Mouse (Mus musculus) regulatory T cell (primary cell): ENCODE measurements at regions not wholly inside any gene's neighbourhood (a gene's known extent, or its start where the extent isn't known, plus 50 kb on each side); places are given as distances from the start of the nearest gene placed in this dataset.

Experiments
- in situ Hi-C: fragments of 300-600 bp; cut with MboI, MseI; formaldehyde crosslinking; loops from one replicate; pipeline ENCODE4 v1.15.1; 2025; ENCODE audit warnings: high pct_unique_total_duplicates

- in situ Hi-C loops, result no loop called here
Observed at GRCm38 (mm10) chr3:39571444-39572237, 684.9 kb downstream of the Fat4 start.

GRCm38 (mm10) chr3:39575200-39575599 lies 688.5 kb downstream of the Fat4 start:
- in situ Hi-C loops, result no loop called here

GRCm38 (mm10) chr3:39591312-39591711 lies 704.6 kb downstream of the Fat4 start:
- in situ Hi-C loops, result no loop called here

GRCm38 (mm10) chr3:39592349-39593117 lies 705.8 kb downstream of the Fat4 start:
- in situ Hi-C loops, result no loop called here

- in situ Hi-C loops, result no loop called here
Observed at GRCm38 (mm10) chr3:39609937-39610336, 723.2 kb downstream of the Fat4 start.

- in situ Hi-C loops, result no loop called here
Observed at GRCm38 (mm10) chr3:39612408-39612807, 725.7 kb downstream of the Fat4 start.

- in situ Hi-C loops, result no loop called here
Observed at GRCm38 (mm10) chr3:39637924-39638323, 751.2 kb downstream of the Fat4 start.

GRCm38 (mm10) chr3:39643194-39643593 lies 756.5 kb downstream of the Fat4 start:
- in situ Hi-C loops, result no loop called here

GRCm38 (mm10) chr3:39666817-39667216 lies 780.1 kb downstream of the Fat4 start:
- in situ Hi-C loops, result no loop called here

- in situ Hi-C loops, result no loop called here
Observed at GRCm38 (mm10) chr3:39669145-39669544, 782.4 kb downstream of the Fat4 start.

GRCm38 (mm10) chr3:39673997-39674396 lies 787.3 kb downstream of the Fat4 start:
- in situ Hi-C loops, result no loop called here

GRCm38 (mm10) chr3:39674927-39675326 lies 788.2 kb downstream of the Fat4 start:
- in situ Hi-C loops, result no loop called here

- in situ Hi-C loops, result no loop called here
Observed at GRCm38 (mm10) chr3:39705610-39706009, 818.9 kb downstream of the Fat4 start.

GRCm38 (mm10) chr3:39712795-39713709 lies 818.0 kb upstream of the Intu start:
- in situ Hi-C loops, result no loop called here

GRCm38 (mm10) chr3:39714056-39714592 lies 817.0 kb upstream of the Intu start:
- in situ Hi-C loops, result no loop called here

GRCm38 (mm10) chr3:39718946-39719545 lies 812.0 kb upstream of the Intu start:
- in situ Hi-C loops, result no loop called here

GRCm38 (mm10) chr3:39725755-39726154 lies 805.3 kb upstream of the Intu start:
- in situ Hi-C loops, result no loop called here

- in situ Hi-C loops, result no loop called here
Observed at GRCm38 (mm10) chr3:39736639-39737038, 794.4 kb upstream of the Intu start.

GRCm38 (mm10) chr3:39745947-39746346 lies 785.1 kb upstream of the Intu start:
- in situ Hi-C loops, result no loop called here

- in situ Hi-C loops, result no loop called here
Observed at GRCm38 (mm10) chr3:39768981-39769568, 762.0 kb upstream of the Intu start.
